In the genomic region with DNA sequence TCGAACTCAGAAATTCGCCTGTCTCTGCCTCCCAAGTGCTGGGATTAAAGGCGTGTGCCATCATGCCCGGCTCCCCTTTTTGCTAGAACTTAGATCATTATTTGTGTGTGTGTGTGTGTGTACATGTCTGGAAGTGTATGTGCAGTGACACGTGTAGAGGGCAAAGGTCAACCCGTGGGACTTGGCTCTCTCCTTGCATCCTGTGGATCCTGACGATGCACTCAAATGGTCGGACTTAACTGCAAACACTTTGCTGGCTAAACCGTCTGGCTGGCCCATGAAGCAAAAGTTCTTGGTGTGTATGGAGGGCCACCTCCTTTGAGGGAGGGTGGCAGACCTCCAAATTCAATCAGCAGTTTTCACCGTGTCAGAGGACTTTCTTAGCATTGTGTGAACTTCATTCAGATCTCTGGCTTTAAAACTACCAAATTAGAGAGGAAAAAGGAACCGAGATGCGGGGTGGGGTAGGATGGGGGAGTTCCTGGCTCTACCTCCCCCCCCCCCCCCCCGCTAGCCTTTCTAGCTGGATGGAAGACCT, we compare ENCODE assay signal across 9 mouse cellular contexts. TPM values are rescaled to one million over a fixed set of nuclear protein-coding genes. Genes with fewer than 3 reads are reported as not detected.
A peak's percentile ranks its signal among the peaks of the same experiment; 100 is the strongest.
DNase-seq lines count a peak whose midpoint lies in the region; ATAC-seq and TF ChIP-seq lines count a peak whose summit lies in the region.
"Had no signal": no experiment of that assay in that cellular context is flagged by ENCODE, and none has a peak within 500 bp of the region (broad histone marks: within the 10 kb centered on the region; RNA-seq: fewer than 3 reads in every experiment).

No protein-coding gene starts in this region.

- peak overlapping the region; percentile 99 for H3K4me2 ChIP-seq in heart, embryonic 15.5 days
- H3K4me2 ChIP-seq in neural tube, embryonic 15.5 days, result peak overlapping the region; percentile 98

- TF ChIP-seq CTCF in layer of hippocampus, adult 2 months (conservative IDR thresholded peaks at IDR 0.05), result no peak

- H3K27me3 ChIP-seq in heart, embryonic 15.5 days, result no peaks in the 10 kb centered on the region
- H3K27me3 ChIP-seq in neural tube, embryonic 15.5 days (replicated peaks), result no peaks in the 10 kb centered on the region

- peak overlapping the region; percentile 52 for H3K4me3 ChIP-seq in layer of hippocampus, adult 2 months
- H3K4me3 ChIP-seq in heart, embryonic 15.5 days, result peak overlapping the region; percentile 56
- peak overlapping the region; percentile 58 for H3K4me3 ChIP-seq in neural tube, embryonic 15.5 days (replicated peaks)

- WGBS in heart, embryonic 15.5 days, result 53% methylated on average over 13 of the region's 13 CpGs
- WGBS in neural tube, embryonic 15.5 days, result 58% methylated on average over 12 of the region's 13 CpGs

- no peak for DNase-seq in layer of hippocampus, adult 2 months (ENCODE audit: low spot score in 2 of 2)
- DNase-seq in layer of hippocampus, adult 8-10 months (ENCODE audit: low spot score in 2 of 2), result no peak
- DNase-seq in kidney, postnatal 25 days, result peak; percentile 51 to 63
- no peak for DNase-seq in right cerebral cortex, adult 18-20 months
- no peak for DNase-seq in left cerebral cortex, postnatal 36 days (ENCODE audit: low spot score in 2 of 2)
- no peak for DNase-seq in frontal cortex, adult 2 months (ENCODE audit: extremely low spot score in 1 of 2, low spot score in 1 of 2)
- DNase-seq: cerebellum, adult 11 months had no signal

- H3K9ac ChIP-seq in heart, embryonic 15.5 days, result peak overlapping the region; percentile 60
- H3K9ac ChIP-seq in neural tube, embryonic 15.5 days (replicated peaks), result peak overlapping the region; percentile 63

- peaks cover 39% of the 10 kb centered on the region for H3K4me1 ChIP-seq in heart, embryonic 15.5 days (replicated peaks)
- peaks cover 32% of the 10 kb centered on the region for H3K4me1 ChIP-seq in neural tube, embryonic 15.5 days

- intact Hi-C loops in left cerebral cortex, postnatal 36 days (cut with DNase I), result no loop called here

- H3K36me3 ChIP-seq in heart, embryonic 15.5 days, result no peaks in the 10 kb centered on the region
- no peaks in the 10 kb centered on the region for H3K36me3 ChIP-seq in neural tube, embryonic 15.5 days

- H3K27ac ChIP-seq in layer of hippocampus, adult 2 months, result no peak overlapping the region
- H3K27ac ChIP-seq in heart, embryonic 15.5 days, result peak overlapping the region; percentile 46
- H3K27ac ChIP-seq in neural tube, embryonic 15.5 days (replicated peaks), result no peak overlapping the region

- no peaks in the 10 kb centered on the region for H3K9me3 ChIP-seq in heart, embryonic 15.5 days (replicated peaks)
- no peaks in the 10 kb centered on the region for H3K9me3 ChIP-seq in neural tube, embryonic 15.5 days (replicated peaks)

- ATAC-seq in heart, embryonic 15.5 days (replicated peaks; ENCODE audit: insufficient number of reproducible peaks, insufficient read depth, low FRiP score, low read depth), result no peak
- ATAC-seq in neural tube, embryonic 15.5 days (ENCODE audit: low FRiP score), result no peak

RNA-seq across cellular contexts. Expression of a gene that starts 50.8 kb away (rescaled TPM):
- total RNA-seq in layer of hippocampus, adult 2 months (2021), result 10 to 100 TPM; 47.5 to 58.0 TPM
- 10 to 100 TPM; 47.2 to 63.1 (median 53.9) TPM for total RNA-seq in layer of hippocampus, adult 8-10 months (2022)
- 51.3 and 77.2 TPM in 2 replicates for polyA plus RNA-seq in heart, embryonic 15.5 days (2015; fragmentation: Nextera tagmentation; extraction: Ambion mirVana)
- 23.0 TPM in 2 replicates for polyA plus RNA-seq in neural tube, embryonic 15.5 days (2015; fragmentation: Nextera tagmentation; extraction: Ambion mirVana)
- total RNA-seq in left cerebral cortex, postnatal 36 days (2021), result 10 to 100 TPM; 80.5 to 83.0 TPM
- 24.6 and 29.5 TPM in 2 replicates for polyA plus RNA-seq in frontal cortex, adult 2 months (2012; rRNA removed)

Comparison
In these comparisons a context has a peak if more than half of its experiments do, and no peak if none do; other contexts are left out.
1. DNase-seq: peak in kidney, postnatal 25 days (2 of 2); none in layer of hippocampus, adult 2 months (0 of 2), layer of hippocampus, adult 8-10 months (0 of 2), right cerebral cortex, adult 18-20 months (single experiment), left cerebral cortex, postnatal 36 days (0 of 2) and frontal cortex, adult 2 months (0 of 2).
2. Peak in every context shown above with its lines, with median percentiles within 50 percentile points of each other: H3K4me3 ChIP-seq.